Mouse (Mus musculus): ENCODE results near the gene Dcaf5.

Gene Dcaf5

GRCm38 (mm10) chr12:80404139-80404538 is 32.3 kb downstream of the Dcaf5 start:
- no peak for DNase-seq

- no peak for DNase-seq
Measured at GRCm38 (mm10) chr12:80399147-80399546, 37.3 kb downstream of the Dcaf5 start.

- DNase-seq = no peak
Measured at GRCm38 (mm10) chr12:80396397-80396796, 40.0 kb downstream of the Dcaf5 start.

- DNase-seq = peak; percentile 72
Measured at GRCm38 (mm10) chr12:80395270-80395669, 41.1 kb downstream of the Dcaf5 start.

GRCm38 (mm10) chr12:80394045-80394444 is 42.4 kb downstream of the Dcaf5 start:
- no peak for DNase-seq

GRCm38 (mm10) chr12:80389448-80389847 is 47.0 kb downstream of the Dcaf5 start:
- no peak for DNase-seq

GRCm38 (mm10) chr12:80387326-80387725 is 49.1 kb downstream of the Dcaf5 start:
- DNase-seq = no peak

- DNase-seq = no peak
Measured at GRCm38 (mm10) chr12:80385361-80385760, 51.0 kb downstream of the Dcaf5 start.

GRCm38 (mm10) chr12:80383478-80383877 is 52.9 kb downstream of the Dcaf5 start:
- DNase-seq = no peak

- DNase-seq = no peak
Measured at GRCm38 (mm10) chr12:80382794-80383193, 53.6 kb downstream of the Dcaf5 start.

GRCm38 (mm10) chr12:80379831-80380457 is 56.5 kb downstream of the Dcaf5 start:
- DNase-seq = peak; percentile 62

- DNase-seq = no peak
Measured at GRCm38 (mm10) chr12:80379393-80379792, 57.0 kb downstream of the Dcaf5 start.

GRCm38 (mm10) chr12:80377604-80378003 is 58.8 kb downstream of the Dcaf5 start:
- no peak for DNase-seq

GRCm38 (mm10) chr12:80375721-80376120 is 60.7 kb downstream of the Dcaf5 start:
- no peak for DNase-seq

- DNase-seq = no peak
Measured at GRCm38 (mm10) chr12:80374736-80375135, 61.7 kb downstream of the Dcaf5 start.

- no peak for DNase-seq
Measured at GRCm38 (mm10) chr12:80372946-80373345, 63.5 kb downstream of the Dcaf5 start.

GRCm38 (mm10) chr12:80367227-80367626 is 69.2 kb downstream of the Dcaf5 start:
- DNase-seq = no peak

GRCm38 (mm10) chr12:80366004-80366480 is 70.4 kb downstream of the Dcaf5 start:
- DNase-seq = peak; percentile 66

GRCm38 (mm10) chr12:80365345-80365744 is 71.1 kb downstream of the Dcaf5 start:
- no peak for DNase-seq

GRCm38 (mm10) chr12:80361655-80362054 is 74.7 kb downstream of the Dcaf5 start:
- no peak for DNase-seq

- no peak for DNase-seq
Measured at GRCm38 (mm10) chr12:80360321-80360720, 76.1 kb downstream of the Dcaf5 start.

GRCm38 (mm10) chr12:80344777-80345231 is 91.6 kb downstream of the Dcaf5 start:
- DNase-seq = no peak

- DNase-seq = peak; percentile 43
Measured at GRCm38 (mm10) chr12:80340936-80341335, 95.5 kb downstream of the Dcaf5 start.

GRCm38 (mm10) chr12:80334162-80334561 is 102.2 kb downstream of the Dcaf5 start:
- no peak for DNase-seq

GRCm38 (mm10) chr12:80331634-80332033 is 104.8 kb downstream of the Dcaf5 start:
- DNase-seq = no peak

Measured in right cerebral cortex, adult 18-20 months (tissue).